Comparison of ENCODE assay signal across 7 mouse cellular contexts in the genomic region with DNA sequence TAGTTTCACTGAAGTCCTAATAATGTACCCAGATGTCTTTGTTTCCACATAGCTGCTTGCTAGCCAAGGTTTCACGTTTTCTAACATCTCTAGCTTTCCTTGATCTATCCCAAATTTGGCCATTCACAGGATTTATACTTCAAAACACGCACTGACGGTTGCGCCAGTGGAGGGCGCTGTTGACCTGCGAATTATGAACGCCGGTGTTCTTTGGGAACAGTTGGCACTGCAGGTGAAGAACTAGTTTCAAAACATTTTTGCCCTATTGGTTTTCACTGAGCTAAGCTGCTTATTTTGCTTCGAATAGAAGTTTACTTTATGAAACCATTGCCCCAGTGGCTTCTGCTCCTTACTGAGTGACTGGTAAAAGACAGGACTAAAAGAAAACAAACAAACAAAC.
A peak's percentile ranks its signal among the peaks of the same experiment; 100 is the strongest.
DNase-seq lines count a peak whose midpoint lies in the region; ATAC-seq and TF ChIP-seq lines count a peak whose summit lies in the region.

No protein-coding gene starts in this region.

- H3K4me1 ChIP-seq in kidney, adult 2 months (ENCODE audit: control insufficient read depth, insufficient read depth, low read length), result no peaks in the 10 kb centered on the region
- H3K4me1 ChIP-seq in kidney, embryonic 15.5 days, result no peaks in the 10 kb centered on the region

- no peaks in the 10 kb centered on the region for H3K9me3 ChIP-seq in kidney, embryonic 15.5 days (replicated peaks)

- H3K9ac ChIP-seq in kidney, embryonic 15.5 days, result no peak overlapping the region

- ATAC-seq in kidney, embryonic 15.5 days (replicated peaks; ENCODE audit: low FRiP score), result no peak

- no peak for TF ChIP-seq POLR2A in kidney, adult 2 months (IDR thresholded peaks at IDR 0.05; ENCODE audit: low read depth, low read length)

- peak; percentile 8 for DNase-seq in kidney, adult 2 months
- DNase-seq in Muller cell, postnatal 12 days (ENCODE audit: inconsistent ontology term), result peak; percentile 50
- DNase-seq in cerebellum, adult 9-10 months, result peak; percentile 17
- peak; percentile 34 to 64 for DNase-seq in layer of hippocampus, adult 8-10 months (ENCODE audit: low spot score in 2 of 2)
- DNase-seq in right cerebral cortex, adult 2 months (ENCODE audit: low spot score in 2 of 2), result peak; percentile 68 to 72
- no peak for DNase-seq in thymus, postnatal 36 days

- 7% methylated on average over 9 of the region's 9 CpGs for WGBS in kidney, adult 2 months
- WGBS in kidney, embryonic 15.5 days, result 6% methylated on average over 9 of the region's 9 CpGs

- no peaks in the 10 kb centered on the region for H3K27me3 ChIP-seq in kidney, adult 2 months (replicated peaks; ENCODE audit: control insufficient read depth, insufficient read depth, low read length)
- no peaks in the 10 kb centered on the region for H3K27me3 ChIP-seq in kidney, embryonic 15.5 days

- no peaks in the 10 kb centered on the region for H3K36me3 ChIP-seq in kidney, adult 2 months (ENCODE audit: control insufficient read depth, insufficient read depth, low read length)
- H3K36me3 ChIP-seq in kidney, embryonic 15.5 days, result no peaks in the 10 kb centered on the region

- peak; percentile 68 for TF ChIP-seq CTCF in kidney, adult 2 months (conservative IDR thresholded peaks at IDR 0.05; ENCODE audit: insufficient read depth, insufficient read length, low read depth, low read length)

- no peak overlapping the region for H3K4me2 ChIP-seq in kidney, embryonic 15.5 days

- no peak overlapping the region for H3K27ac ChIP-seq in kidney, adult 2 months (ENCODE audit: insufficient read depth, low read depth, low read length)
- H3K27ac ChIP-seq in kidney, embryonic 15.5 days, result no peak overlapping the region

- H3K4me3 ChIP-seq in kidney, adult 2 months (ENCODE audit: insufficient read depth, low read depth, low read length), result no peak overlapping the region
- H3K4me3 ChIP-seq in kidney, embryonic 15.5 days (replicated peaks), result no peak overlapping the region

Comparison
In these comparisons a context has a peak if more than half of its experiments do, and no peak if none do; other contexts are left out.
1. DNase-seq: peak in kidney, adult 2 months (single experiment), Muller cell, postnatal 12 days (single experiment), cerebellum, adult 9-10 months (single experiment), layer of hippocampus, adult 8-10 months (2 of 2) and right cerebral cortex, adult 2 months (2 of 2); none in thymus, postnatal 36 days (0 of 2).